Mouse (Mus musculus) erythroblast, embryonic 14.5 days (primary cell): ENCODE data around the gene Atad5.

Source experiments
- GATA1 ChIP-seq: IDR thresholded peaks from 2 replicates; pipeline ENCODE4 v1.6.1; 2012; ENCODE audit warnings: low read length, inconsistent platforms, mixed read lengths
- TAL1 ChIP-seq: IDR thresholded peaks from 3 replicates; pipeline ENCODE4 v1.6.1; 2012; ENCODE audit warnings: low read length, inconsistent platforms, mixed read lengths

DNA sequence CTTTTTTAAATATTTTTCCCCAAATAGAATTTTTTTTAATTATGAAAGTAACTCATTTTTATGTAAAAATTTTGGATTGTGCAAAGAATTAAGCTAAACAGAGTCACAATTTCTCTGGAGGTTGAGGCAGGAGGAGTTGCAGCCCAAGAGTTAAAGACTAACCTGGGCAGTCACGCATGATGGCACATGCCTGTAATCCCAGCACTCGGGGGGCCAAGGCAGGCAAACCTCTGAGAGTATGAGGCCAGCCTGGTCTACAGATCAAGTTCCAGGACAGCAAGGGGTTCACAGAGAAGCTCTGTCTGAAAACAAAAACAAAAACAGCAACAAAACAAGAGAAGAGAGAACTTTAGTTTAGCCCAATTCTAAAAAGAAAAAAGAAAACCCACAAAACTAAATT lies 75.0 kb downstream of the Atad5 start:
- TF ChIP-seq TAL1, result no peak
- no peak for TF ChIP-seq GATA1
